Mouse (Mus musculus) B cell, adult 62 days (primary cell): Measurements from ENCODE around the gene Taf1b. TPM values are rescaled to one million over a fixed set of nuclear protein-coding genes. Genes with fewer than 3 reads are reported as not detected.

Experiments
- total RNA-seq: library from RNA; stranded (reverse); gene quantifications from 4 replicates; pipeline ENCODE4 v1.2.4, GENCODE M21; 2023

The Taf1b gene
- total RNA-seq, result 34.3 to 41.3 TPM (median 36.8 TPM) in 4 replicates

GRCm38 (mm10) chr12:24498150-24498840 is at the start of gene Taf1b:
TSS of gene Taf1b (plus strand) at chr12:24498359.

GRCm38 (mm10) chr12:24571523-24572392 is 73.6 kb downstream of the Taf1b start, which contains the start of gene Grhl1:
TSS of gene Grhl1 (plus strand) at chr12:24572283.

Other genes starting within 250 kb of the Taf1b start
- gene Grhl1, start 73.9 kb downstream of the Taf1b start, total RNA-seq, result 1.2 to 2.2 TPM (median 1.7 TPM) in 4 replicates
- 46.8 to 53.5 TPM (median 50.0 TPM) in 4 replicates for gene Klf11, start 152.9 kb downstream of the Taf1b start, total RNA-seq
- not detected in 4 replicates for gene Cys1, start 183.5 kb downstream of the Taf1b start, total RNA-seq
- gene Rrm2, start 209.9 kb downstream of the Taf1b start, total RNA-seq, result 3.0 to 8.4 TPM (median 4.4 TPM) in 4 replicates